In genomic region chr12:86800765-86801147, GRCm38 (mm10) we compare ENCODE assay signal across 8 mouse cellular contexts.
DNase-seq lines count a peak whose midpoint lies in the region; ATAC-seq and TF ChIP-seq lines count a peak whose summit lies in the region.

No protein-coding gene starts in this region.

- no peak overlapping the region for H3K4me3 ChIP-seq in kidney, adult 2 months (ENCODE audit: insufficient read depth, low read depth, low read length)
- H3K4me3 ChIP-seq in forebrain, embryonic 13.5 days = no peak overlapping the region
- no peak overlapping the region for H3K4me3 ChIP-seq in hindbrain, embryonic 14.5 days (replicated peaks; ENCODE audit: low read length)
- H3K4me3 ChIP-seq in liver, embryonic 16.5 days (ENCODE audit: low read depth, low read length) = peak overlapping the region; percentile 31
- no peak overlapping the region for H3K4me3 ChIP-seq in neural tube, embryonic 14.5 days (ENCODE audit: low read depth, low read length)

- peak overlapping the region; percentile 50 for H3K4me2 ChIP-seq in forebrain, embryonic 13.5 days
- peak overlapping the region; percentile 41 for H3K4me2 ChIP-seq in hindbrain, embryonic 14.5 days (replicated peaks)
- peak overlapping the region; percentile 59 for H3K4me2 ChIP-seq in liver, embryonic 16.5 days (ENCODE audit: low read depth, low read length)
- peak overlapping the region; percentile 35; the same call in 1 of the 2 replicates for H3K4me2 ChIP-seq in neural tube, embryonic 14.5 days (ENCODE audit: low read depth, low read length)

- TF ChIP-seq POLR2A in kidney, adult 2 months (IDR thresholded peaks at IDR 0.05; ENCODE audit: low read depth, low read length) = no peak

- H3K9ac ChIP-seq in forebrain, embryonic 13.5 days = peak overlapping the region; percentile 55
- H3K9ac ChIP-seq in hindbrain, embryonic 14.5 days = peak overlapping the region; percentile 49
- peak overlapping the region; percentile 32 for H3K9ac ChIP-seq in liver, embryonic 16.5 days (ENCODE audit: low read depth, low read length)
- 0 out of 2 replicates have a peak overlapping the region, but pooled peaks have one; percentile 17 for H3K9ac ChIP-seq in neural tube, embryonic 14.5 days (replicated peaks; ENCODE audit: low read depth, low read length)

- 2% methylated on average over 7 of the region's 7 CpGs for WGBS in kidney, adult 2 months
- WGBS in forebrain, embryonic 13.5 days = under 1% methylated on average over 7 of the region's 7 CpGs
- WGBS in hindbrain, embryonic 14.5 days = under 1% methylated on average over 7 of the region's 7 CpGs
- WGBS in liver, embryonic 16.5 days (ENCODE audit: insufficient replicate concordance) = 2% methylated on average over 7 of the region's 7 CpGs
- 4% methylated on average over 7 of the region's 7 CpGs for WGBS in neural tube, embryonic 14.5 days

- DNase-seq in kidney, adult 2 months = peak; percentile 85
- DNase-seq in kidney, adult 11 months = no peak
- DNase-seq in R1 (ENCODE audit: low read depth, low spot score) = peak; percentile 92
- DNase-seq in hindbrain, embryonic 14.5 days (ENCODE audit: low spot score) = no peak
- no peak for DNase-seq in layer of hippocampus, postnatal 36 days

- TF ChIP-seq CTCF in kidney, adult 2 months (conservative IDR thresholded peaks at IDR 0.05; ENCODE audit: insufficient read depth, insufficient read length, low read depth, low read length) = no peak

- H3K27ac ChIP-seq in kidney, adult 2 months (ENCODE audit: insufficient read depth, low read depth, low read length) = peak overlapping the region; percentile 95
- H3K27ac ChIP-seq in forebrain, embryonic 13.5 days = peak overlapping the region; percentile 97
- peak overlapping the region; percentile 98 for H3K27ac ChIP-seq in hindbrain, embryonic 14.5 days
- H3K27ac ChIP-seq in liver, embryonic 16.5 days (ENCODE audit: low read length) = peak overlapping the region; percentile 86
- H3K27ac ChIP-seq in neural tube, embryonic 14.5 days (ENCODE audit: low read depth, low read length) = peak overlapping the region; percentile 97

- H3K9me3 ChIP-seq in forebrain, embryonic 13.5 days (replicated peaks) = no peaks in the 10 kb centered on the region
- no peaks in the 10 kb centered on the region for H3K9me3 ChIP-seq in hindbrain, embryonic 14.5 days (ENCODE audit: control insufficient read depth, low read length)
- no peaks in the 10 kb centered on the region for H3K9me3 ChIP-seq in liver, embryonic 16.5 days (replicated peaks; ENCODE audit: control insufficient read depth, low read length)
- H3K9me3 ChIP-seq in neural tube, embryonic 14.5 days (ENCODE audit: control insufficient read depth, low read length) = no peaks in the 10 kb centered on the region

- no peaks in the 10 kb centered on the region for H3K36me3 ChIP-seq in kidney, adult 2 months (ENCODE audit: control insufficient read depth, insufficient read depth, low read length)
- H3K36me3 ChIP-seq in forebrain, embryonic 13.5 days (ENCODE audit: poor library complexity, severe bottlenecking) = no peaks in the 10 kb centered on the region
- H3K36me3 ChIP-seq in hindbrain, embryonic 14.5 days (replicated peaks; ENCODE audit: control insufficient read depth, insufficient read depth) = no peaks in the 10 kb centered on the region
- no peaks in the 10 kb centered on the region for H3K36me3 ChIP-seq in liver, embryonic 16.5 days (ENCODE audit: control insufficient read depth, insufficient read depth)
- no peaks in the 10 kb centered on the region for H3K36me3 ChIP-seq in neural tube, embryonic 14.5 days (ENCODE audit: control insufficient read depth, insufficient read depth, low read length)

- H3K27me3 ChIP-seq in kidney, adult 2 months (replicated peaks; ENCODE audit: control insufficient read depth, insufficient read depth, low read length) = no peaks in the 10 kb centered on the region
- no peaks in the 10 kb centered on the region for H3K27me3 ChIP-seq in forebrain, embryonic 13.5 days
- H3K27me3 ChIP-seq in hindbrain, embryonic 14.5 days (ENCODE audit: control insufficient read depth, insufficient read depth, low read length) = no peaks in the 10 kb centered on the region
- peaks cover 5% of the 10 kb centered on the region for H3K27me3 ChIP-seq in liver, embryonic 16.5 days (ENCODE audit: control insufficient read depth, insufficient read depth, low read depth, low read length)
- H3K27me3 ChIP-seq in neural tube, embryonic 14.5 days (ENCODE audit: control insufficient read depth, insufficient read depth, low read length) = no peaks in the 10 kb centered on the region

- peaks cover 51% of the 10 kb centered on the region for H3K4me1 ChIP-seq in kidney, adult 2 months (ENCODE audit: control insufficient read depth, insufficient read depth, low read length)
- H3K4me1 ChIP-seq in forebrain, embryonic 13.5 days = peaks cover 78% of the 10 kb centered on the region
- peaks cover 77% of the 10 kb centered on the region for H3K4me1 ChIP-seq in hindbrain, embryonic 14.5 days (replicated peaks; ENCODE audit: control insufficient read depth, insufficient read depth, low read length)
- peaks cover 29% of the 10 kb centered on the region for H3K4me1 ChIP-seq in liver, embryonic 16.5 days (ENCODE audit: control insufficient read depth, low read depth, low read length)
- H3K4me1 ChIP-seq in neural tube, embryonic 14.5 days (ENCODE audit: control insufficient read depth, insufficient read depth, low read length) = peaks cover 50% of the 10 kb centered on the region

- peak; percentile 37 for ATAC-seq in forebrain, embryonic 13.5 days
- peak; percentile 9; the same call in 1 of the 2 replicates for ATAC-seq in hindbrain, embryonic 14.5 days (ENCODE audit: low FRiP score)
- peak; percentile 68 for ATAC-seq in liver, embryonic 16.5 days (ENCODE audit: low read depth)
- ATAC-seq in neural tube, embryonic 14.5 days (ENCODE audit: low read depth) = peak; percentile 4; the same call in 1 of the 2 replicates

Comparison
In these comparisons a context has a peak if more than half of its experiments do, and no peak if none do; other contexts are left out.
1. DNase-seq: peak in kidney, adult 2 months (single experiment) and R1 (single experiment); none in kidney, adult 11 months (single experiment), hindbrain, embryonic 14.5 days (single experiment) and layer of hippocampus, postnatal 36 days (0 of 2).
2. ATAC-seq: peak in every context shown above with its lines; median percentile 68 in liver, embryonic 16.5 days; 37 in forebrain, embryonic 13.5 days; 9 in hindbrain, embryonic 14.5 days; 4 in neural tube, embryonic 14.5 days.
3. Peak in every context shown above with its lines, with median percentiles within 50 percentile points of each other: H3K27ac ChIP-seq, H3K4me2 ChIP-seq and H3K9ac ChIP-seq.